Mouse (Mus musculus): ENCODE measurements around the gene Grhpr. TPM values are rescaled to one million over a fixed set of nuclear protein-coding genes. Genes with fewer than 3 reads are reported as not detected.

The Grhpr gene
- polyA plus RNA-seq, 2 experiments = 50.1 to 75.7 TPM

DNA sequence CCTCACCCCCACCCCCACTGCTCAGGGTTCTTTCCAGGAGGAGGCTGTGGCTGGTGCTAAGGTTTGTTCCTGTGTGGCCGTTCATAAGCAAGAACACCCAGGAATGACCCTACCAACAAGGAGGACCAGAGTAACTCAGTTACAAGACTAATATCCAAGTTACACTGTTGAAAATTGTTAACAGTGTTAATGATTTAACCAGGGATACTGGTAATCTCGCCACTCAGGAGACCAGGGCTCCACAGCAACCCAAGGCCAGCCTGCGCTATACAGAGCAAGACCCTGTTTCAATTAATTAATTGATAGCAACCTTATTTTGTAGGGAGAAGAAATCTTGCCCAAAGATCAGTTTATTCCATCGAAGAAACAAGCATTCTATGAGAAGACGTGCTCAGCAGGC lies 33.7 kb upstream of the Grhpr start:
- Histone ChIP-seq H3K36me3 (replicated peaks; ENCODE audit: control insufficient read depth, insufficient read depth, low read depth) (no peaks in the 10 kb centered on the region), H3K27ac (no peak overlapping the region)
- ATAC-seq (ENCODE audit: insufficient read depth) = no peak

DNA sequence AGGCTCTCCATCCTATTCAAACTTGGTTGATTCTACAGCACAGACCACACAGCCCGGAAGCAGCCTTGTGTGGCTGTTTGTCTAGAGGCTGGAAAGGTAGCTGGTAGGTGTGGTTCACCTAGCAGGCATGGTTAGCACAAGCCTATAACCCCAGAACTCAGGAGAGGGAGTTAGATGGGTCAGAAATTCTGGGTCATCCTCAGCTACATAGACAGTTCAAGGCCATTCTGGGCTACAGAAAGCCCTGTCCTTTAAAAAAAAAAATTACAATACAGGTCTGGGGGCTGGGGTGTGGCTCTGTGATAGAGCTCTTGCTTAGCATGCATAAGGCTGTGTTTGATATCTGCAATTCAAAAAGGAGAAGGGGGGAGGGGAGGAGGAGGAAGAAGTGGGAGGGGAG lies 32.9 kb upstream of the Grhpr start:
- no peaks in the 10 kb centered on the region for H3K4me1 ChIP-seq (replicated peaks; ENCODE audit: control insufficient read depth in 2 of 2, insufficient read depth in 2 of 2, low read length in 1 of 2)
- no peaks in the 10 kb centered on the region for H3K36me3 ChIP-seq (replicated peaks; ENCODE audit: control insufficient read depth, insufficient read depth, low read depth)
- H3K4me2 ChIP-seq (ENCODE audit: low read depth) = no peak overlapping the region
- H3K27ac ChIP-seq = no peak overlapping the region
- no peak overlapping the region for H3K9ac ChIP-seq (replicated peaks)
- H3K4me3 ChIP-seq (ENCODE audit: insufficient read depth in 1 of 2, low read depth in 2 of 2, low read length in 2 of 2) = no peak overlapping the region
- H3K27me3 ChIP-seq (ENCODE audit: control insufficient read depth, insufficient read depth, low read length) = no peaks in the 10 kb centered on the region
- H3K9me3 ChIP-seq (ENCODE audit: control insufficient read depth, low read length) = no peaks in the 10 kb centered on the region
- WGBS (ENCODE audit: insufficient replicate concordance) = 72% methylated on average over 1 of the region's 1 CpGs
- DNase-seq (ENCODE audit: low read depth in 3 of 3, low spot score in 3 of 3) (no peak), ATAC-seq (ENCODE audit: insufficient read depth) (no peak)
- TF ChIP-seq EP300 (IDR thresholded peaks at IDR 0.05; ENCODE audit: low read depth) = no peak
- no peak for TF ChIP-seq CTCF (IDR thresholded peaks at IDR 0.05; ENCODE audit: low read depth)

More for the DNA sequence above, 33.7 kb upstream of the Grhpr start:
- no peak overlapping the region for H3K4me2 ChIP-seq (ENCODE audit: low read depth)
- DNase-seq (ENCODE audit: low read depth in 3 of 3, low spot score in 3 of 3) = no peak
- TF ChIP-seq CTCF (IDR thresholded peaks at IDR 0.05; ENCODE audit: low read depth) = no peak
- no peak for TF ChIP-seq EP300 (IDR thresholded peaks at IDR 0.05; ENCODE audit: low read depth)
- no peaks in the 10 kb centered on the region for H3K27me3 ChIP-seq (ENCODE audit: control insufficient read depth, insufficient read depth, low read length)
- H3K4me3 ChIP-seq (ENCODE audit: insufficient read depth in 1 of 2, low read depth in 2 of 2, low read length in 2 of 2) = no peak overlapping the region
- peaks cover 0 to 3% of the 10 kb centered on the region in 2 experiments; a peak in 1 of 4 replicates for H3K4me1 ChIP-seq (replicated peaks; ENCODE audit: control insufficient read depth in 2 of 2, insufficient read depth in 2 of 2, low read length in 1 of 2)
- WGBS (ENCODE audit: insufficient replicate concordance) = 69% methylated on average over 5 of the region's 5 CpGs
- no peaks in the 10 kb centered on the region for H3K9me3 ChIP-seq (ENCODE audit: control insufficient read depth, low read length)
- no peak overlapping the region for H3K9ac ChIP-seq (replicated peaks)

- H3K9me3 ChIP-seq (ENCODE audit: control insufficient read depth, low read length) = no peaks in the 10 kb centered on the region
- no peak overlapping the region for H3K9ac ChIP-seq (replicated peaks)
- no peak overlapping the region for H3K4me2 ChIP-seq (ENCODE audit: low read depth)
- no peaks in the 10 kb centered on the region for H3K36me3 ChIP-seq (replicated peaks; ENCODE audit: control insufficient read depth, insufficient read depth, low read depth)
- H3K27ac ChIP-seq = no peak overlapping the region
- DNase-seq (ENCODE audit: low read depth in 3 of 3, low spot score in 3 of 3) = no peak
- no peak for TF ChIP-seq EP300 (IDR thresholded peaks at IDR 0.05; ENCODE audit: low read depth)
- H3K4me3 ChIP-seq (ENCODE audit: insufficient read depth in 1 of 2, low read depth in 2 of 2, low read length in 2 of 2) = no peak overlapping the region
- no peaks in the 10 kb centered on the region for H3K27me3 ChIP-seq (ENCODE audit: control insufficient read depth, insufficient read depth, low read length)
- H3K4me1 ChIP-seq (replicated peaks; ENCODE audit: control insufficient read depth in 2 of 2, insufficient read depth in 2 of 2, low read length in 1 of 2) = no peaks in the 10 kb centered on the region
- WGBS (ENCODE audit: insufficient replicate concordance) = 79% methylated on average over 9 of the region's 9 CpGs
- ATAC-seq (ENCODE audit: insufficient read depth) = no peak
Measured at GRCm38 (mm10) chr4:44953041-44953440, 28.2 kb upstream of the Grhpr start.

GRCm38 (mm10) chr4:44958776-44959175 lies 22.4 kb upstream of the Grhpr start:
- ATAC-seq (ENCODE audit: insufficient read depth) (no peak), DNase-seq (ENCODE audit: low read depth in 3 of 3, low spot score in 3 of 3) (no peak)
- 68% methylated on average over 9 of the region's 9 CpGs for WGBS (ENCODE audit: insufficient replicate concordance)
- no peaks in the 10 kb centered on the region for H3K36me3 ChIP-seq (replicated peaks; ENCODE audit: control insufficient read depth, insufficient read depth, low read depth)
- no peaks in the 10 kb centered on the region for H3K27me3 ChIP-seq (ENCODE audit: control insufficient read depth, insufficient read depth, low read length)
- H3K4me2 ChIP-seq (ENCODE audit: low read depth) = no peak overlapping the region
- H3K27ac ChIP-seq = no peak overlapping the region
- no peaks in the 10 kb centered on the region for H3K9me3 ChIP-seq (ENCODE audit: control insufficient read depth, low read length)
- no peaks in the 10 kb centered on the region for H3K4me1 ChIP-seq (replicated peaks; ENCODE audit: control insufficient read depth in 2 of 2, insufficient read depth in 2 of 2, low read length in 1 of 2)
- no peak overlapping the region for H3K4me3 ChIP-seq (ENCODE audit: insufficient read depth in 1 of 2, low read depth in 2 of 2, low read length in 2 of 2)
- TF ChIP-seq CTCF (IDR thresholded peaks at IDR 0.05; ENCODE audit: low read depth) = no peak
- TF ChIP-seq EP300 (IDR thresholded peaks at IDR 0.05; ENCODE audit: low read depth) = no peak
- no peak overlapping the region for H3K9ac ChIP-seq (replicated peaks)

- Histone ChIP-seq H3K27me3 (ENCODE audit: control insufficient read depth, insufficient read depth, low read length) (no peaks in the 10 kb centered on the region), H3K4me1 (replicated peaks; ENCODE audit: control insufficient read depth in 2 of 2, insufficient read depth in 2 of 2, low read length in 1 of 2) (no peaks in the 10 kb centered on the region), H3K4me2 (ENCODE audit: low read depth) (no peak overlapping the region), H3K36me3 (replicated peaks; ENCODE audit: control insufficient read depth, insufficient read depth, low read depth) (no peaks in the 10 kb centered on the region), H3K27ac (no peak overlapping the region), H3K4me3 (ENCODE audit: insufficient read depth in 1 of 2, low read depth in 2 of 2, low read length in 2 of 2) (no peak overlapping the region), H3K9me3 (ENCODE audit: control insufficient read depth, low read length) (no peaks in the 10 kb centered on the region), H3K9ac (replicated peaks) (no peak overlapping the region)
- TF ChIP-seq CTCF (IDR thresholded peaks at IDR 0.05; ENCODE audit: low read depth) = no peak
- no peak for TF ChIP-seq EP300 (IDR thresholded peaks at IDR 0.05; ENCODE audit: low read depth)
- ATAC-seq (ENCODE audit: insufficient read depth) (no peak), DNase-seq (ENCODE audit: low read depth in 3 of 3, low spot score in 3 of 3) (no peak)
- WGBS (ENCODE audit: insufficient replicate concordance) = 75% methylated on average over 13 of the region's 13 CpGs
Measured at GRCm38 (mm10) chr4:44959220-44959619, 22.0 kb upstream of the Grhpr start.

All from liver, embryonic 14.5 days (tissue).